Mouse (Mus musculus) neural tube, embryonic 13.5 days (tissue): ENCODE measurements around the gene Epb41l2. TPM values are rescaled to one million over a fixed set of nuclear protein-coding genes. Genes with fewer than 3 reads are reported as not detected.

Source experiments
- ATAC-seq: fragments of 200-750 bp; cut with Nextera tagmentation; 2 replicates; pipeline ENCODE4 v1.8.0; 2017; ENCODE audit warnings: low read depth, mild to moderate bottlenecking, moderate TSS enrichment, moderate library complexity
- H3K27ac ChIP-seq: fragments of 300-500 bp; sonication (generic); replicated peaks from 2 replicates; pipeline ENCODE4 v1.5.1; 2015; ENCODE audit warnings: moderate library complexity, mild to moderate bottlenecking, inconsistent platforms
- H3K27me3 ChIP-seq: fragments of 300-500 bp; sonication (generic); 2 replicates; pipeline ENCODE4 v1.6.1; 2015; ENCODE audit warnings: mild to moderate bottlenecking, inconsistent platforms
- H3K36me3 ChIP-seq: fragments of 300-500 bp; sonication (generic); 2 replicates; pipeline ENCODE4 v1.6.1; 2015; ENCODE audit warnings: mild to moderate bottlenecking, inconsistent platforms
- H3K4me1 ChIP-seq: fragments of 300-500 bp; sonication (generic); replicated peaks from 2 replicates; pipeline ENCODE4 v1.6.1; 2015; ENCODE audit warnings: inconsistent platforms
- H3K4me2 ChIP-seq: fragments of 300-500 bp; sonication (generic); 2 replicates; pipeline ENCODE4 v1.6.1; 2015; ENCODE audit warnings: inconsistent platforms, mild to moderate bottlenecking, moderate library complexity
- H3K4me3 ChIP-seq: fragments of 300-500 bp; sonication (generic); 2 replicates; pipeline ENCODE4 v1.5.1; 2015; ENCODE audit warnings: mild to moderate bottlenecking, inconsistent platforms
- H3K9ac ChIP-seq: fragments of 300-500 bp; sonication (generic); 2 replicates; pipeline ENCODE4 v1.6.1; 2015; ENCODE audit warnings: moderate library complexity, mild to moderate bottlenecking, inconsistent platforms
- H3K9me3 ChIP-seq: fragments of 300-500 bp; sonication (generic); 2 replicates; pipeline ENCODE4 v1.6.1; 2016; ENCODE audit warnings: inconsistent platforms
- WGBS: fragments of 180-500 bp; shearing (Covaris S2); methylation state at CpG from one replicate; pipeline ENCODE4 v1.1.7; 2015; 5-methylcytosine and 5-hydroxymethylcytosine counted together
- polyA plus RNA-seq: library from polyadenylated mRNA; unstranded; fragments of >200 nt; fragmentation: Nextera tagmentation; extraction: Ambion mirVana; gene quantifications from 2 replicates; pipeline ENCODE4 v1.2.1, GENCODE M21; 2015

Epb41l2 gene
- polyA plus RNA-seq, result 29.1 and 29.7 TPM in 2 replicates

- peak within 1 kb of the TSS; percentile 86 for H3K9ac ChIP-seq
- H3K27ac ChIP-seq, result peak within 1 kb of the TSS; percentile 72
- peak within 1 kb of the TSS; percentile 80 for H3K4me2 ChIP-seq
- peak within 1 kb of the TSS; percentile 76 for H3K4me3 ChIP-seq
- under 1% methylated on average over 55 of the region's 55 CpGs for WGBS
- H3K9me3 ChIP-seq, result no peaks in the 10 kb centered on the region
- H3K36me3 ChIP-seq, result no peaks in the 10 kb centered on the region
- no peaks in the 10 kb centered on the region for H3K27me3 ChIP-seq
- H3K4me1 ChIP-seq, result peaks cover 27% of the 10 kb centered on the region
- peak; percentile 94 for ATAC-seq
These were observed at the start of gene Epb41l2 for GRCm38 (mm10) chr10:25359208-25359958. TSS of gene Epb41l2 (plus strand) at chr10:25359798.

- Histone ChIP-seq H3K9ac (no peak overlapping the region), H3K4me1 (peaks cover 15% of the 10 kb centered on the region), H3K4me3 (no peak overlapping the region), H3K36me3 (no peaks in the 10 kb centered on the region), H3K27me3 (no peaks in the 10 kb centered on the region), H3K27ac (no peak overlapping the region), H3K4me2 (no peak overlapping the region), H3K9me3 (no peaks in the 10 kb centered on the region)
- 90% methylated on average over 5 of the region's 5 CpGs for WGBS
- no peak for ATAC-seq
These were observed 49.6 kb upstream of the Epb41l2 start for GRCm38 (mm10) chr10:25309996-25310395.

- ATAC-seq, result no peak
- no peaks in the 10 kb centered on the region for H3K27me3 ChIP-seq
- 92% methylated on average over 4 of the region's 4 CpGs for WGBS
These were observed 48.9 kb upstream of the Epb41l2 start for GRCm38 (mm10) chr10:25310736-25311135.

DNA sequence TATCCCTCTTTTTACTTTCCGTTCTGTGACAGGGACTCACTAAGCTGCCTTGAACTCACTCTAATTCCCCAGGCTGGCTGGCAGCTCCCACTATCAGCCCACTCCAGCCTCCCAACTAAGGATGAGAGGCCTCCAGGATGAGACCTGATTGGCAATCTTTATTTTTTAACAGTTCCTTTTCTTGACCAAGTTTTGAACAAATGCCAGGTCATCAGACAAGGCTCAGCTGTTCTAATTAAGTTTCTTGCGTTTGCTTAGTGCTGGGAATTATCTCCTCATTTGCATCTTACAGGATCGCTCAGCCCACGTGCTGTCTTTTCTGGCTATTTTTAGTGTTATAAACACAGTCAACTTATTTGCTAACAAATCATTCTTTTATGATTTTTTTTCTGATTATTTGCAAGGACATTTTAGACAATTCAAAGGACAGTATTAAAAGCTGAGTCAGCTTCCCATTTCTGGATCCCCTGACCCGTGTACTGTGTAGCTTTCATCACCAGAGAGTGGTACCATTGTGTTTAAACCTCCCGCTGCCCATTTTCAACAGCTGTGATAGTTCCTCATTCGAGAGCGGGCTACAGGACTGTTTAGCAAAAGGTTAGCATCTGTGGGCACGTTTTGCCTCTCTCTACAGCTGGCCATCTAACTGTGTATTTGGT is 47.9 kb upstream of the Epb41l2 start:
- no peak overlapping the region for H3K4me3 ChIP-seq
- H3K27me3 ChIP-seq, result no peaks in the 10 kb centered on the region
- peak; percentile 65 for ATAC-seq
- WGBS, result 32% methylated on average over 9 of the region's 9 CpGs
- H3K4me2 ChIP-seq, result no peak overlapping the region
- H3K36me3 ChIP-seq, result no peaks in the 10 kb centered on the region
- no peaks in the 10 kb centered on the region for H3K9me3 ChIP-seq
- no peak overlapping the region for H3K9ac ChIP-seq
- H3K4me1 ChIP-seq, result peaks cover 15% of the 10 kb centered on the region
- no peak overlapping the region for H3K27ac ChIP-seq

More at GRCm38 (mm10) chr10:25310736-25311135, 48.9 kb upstream of the Epb41l2 start:
- no peak overlapping the region for H3K4me2 ChIP-seq
- H3K9me3 ChIP-seq, result no peaks in the 10 kb centered on the region
- H3K9ac ChIP-seq, result no peak overlapping the region
- no peak overlapping the region for H3K27ac ChIP-seq
- no peak overlapping the region for H3K4me3 ChIP-seq
- no peaks in the 10 kb centered on the region for H3K36me3 ChIP-seq
- H3K4me1 ChIP-seq, result peaks cover 15% of the 10 kb centered on the region

DNA sequence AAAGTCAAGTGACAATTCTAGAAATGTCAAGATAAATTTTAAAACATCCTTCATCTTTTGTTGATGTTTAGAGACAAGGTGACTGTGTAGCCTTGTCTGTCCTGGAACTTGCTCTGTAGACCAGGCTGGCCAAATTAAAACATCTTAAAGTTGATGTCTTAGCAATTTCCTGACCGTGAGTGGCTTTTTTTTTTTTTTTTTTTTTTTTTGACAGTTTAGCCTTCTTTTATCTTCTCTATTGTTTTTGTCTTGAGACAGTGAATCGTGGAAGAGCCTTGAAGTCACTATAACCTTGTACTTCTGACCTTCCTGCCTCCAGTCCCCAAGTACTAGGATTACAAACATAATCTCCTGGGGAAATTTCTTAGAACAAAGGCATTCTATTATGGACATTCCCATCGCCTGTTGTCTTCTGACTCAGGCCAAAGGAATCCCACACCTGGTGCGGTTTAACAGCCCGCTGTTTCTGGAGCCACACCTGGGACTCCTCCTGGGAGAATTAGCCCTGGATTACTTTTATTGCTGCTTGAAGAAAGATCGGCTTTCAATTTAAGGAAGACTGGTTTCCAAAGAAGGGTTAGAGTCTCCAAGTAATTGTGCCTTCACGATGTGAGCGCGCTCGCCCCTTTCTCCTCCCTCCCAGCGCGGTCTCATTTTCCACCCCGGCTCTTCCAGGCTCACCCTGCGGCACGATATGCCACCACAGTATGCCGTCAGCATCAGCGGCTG is 45.6 kb upstream of the Epb41l2 start:
- Histone ChIP-seq H3K27me3 (no peaks in the 10 kb centered on the region), H3K9me3 (no peaks in the 10 kb centered on the region), H3K4me2 (peak overlapping the region; percentile 44), H3K4me3 (no peak overlapping the region), H3K9ac (no peak overlapping the region), H3K4me1 (peaks cover 15% of the 10 kb centered on the region), H3K36me3 (no peaks in the 10 kb centered on the region), H3K27ac (no peak overlapping the region)
- WGBS, result 6% methylated on average over 17 of the region's 17 CpGs
- no peak for ATAC-seq

GRCm38 (mm10) chr10:25317665-25318064 is 41.9 kb upstream of the Epb41l2 start:
- ATAC-seq, result no peak
- H3K9ac ChIP-seq, result no peak overlapping the region

DNA sequence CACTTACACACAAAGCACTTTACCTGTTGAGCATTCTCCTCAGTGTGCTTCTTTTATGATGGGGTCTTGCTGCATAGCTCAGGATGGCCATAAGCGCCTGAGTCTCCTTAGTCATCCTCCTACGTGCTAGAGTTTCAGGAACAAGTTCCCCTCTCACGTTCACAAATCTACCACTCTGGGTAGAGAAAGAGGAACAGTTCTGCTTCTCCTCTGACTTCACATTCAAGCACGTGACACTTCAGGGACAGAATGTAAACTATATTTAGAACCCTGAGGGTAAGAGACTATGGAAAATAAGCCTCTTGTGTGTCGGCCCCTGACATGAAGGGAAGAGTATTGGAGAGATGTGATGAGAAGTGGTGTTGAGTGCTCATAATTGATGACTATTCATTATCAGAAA is 41.2 kb upstream of the Epb41l2 start:
- ATAC-seq, result no peak
- no peak overlapping the region for H3K4me2 ChIP-seq
- H3K4me3 ChIP-seq, result no peak overlapping the region
- H3K27me3 ChIP-seq, result no peaks in the 10 kb centered on the region
- 88% methylated on average over 5 of the region's 5 CpGs for WGBS
- peaks cover 11% of the 10 kb centered on the region for H3K4me1 ChIP-seq
- no peak overlapping the region for H3K27ac ChIP-seq
- no peaks in the 10 kb centered on the region for H3K36me3 ChIP-seq
- no peak overlapping the region for H3K9ac ChIP-seq
- no peaks in the 10 kb centered on the region for H3K9me3 ChIP-seq

More at GRCm38 (mm10) chr10:25317665-25318064, 41.9 kb upstream of the Epb41l2 start:
- no peaks in the 10 kb centered on the region for H3K27me3 ChIP-seq
- H3K9me3 ChIP-seq, result no peaks in the 10 kb centered on the region
- H3K4me3 ChIP-seq, result no peak overlapping the region
- H3K4me1 ChIP-seq, result peaks cover 11% of the 10 kb centered on the region
- no peaks in the 10 kb centered on the region for H3K36me3 ChIP-seq
- no peak overlapping the region for H3K4me2 ChIP-seq
- H3K27ac ChIP-seq, result no peak overlapping the region

DNA sequence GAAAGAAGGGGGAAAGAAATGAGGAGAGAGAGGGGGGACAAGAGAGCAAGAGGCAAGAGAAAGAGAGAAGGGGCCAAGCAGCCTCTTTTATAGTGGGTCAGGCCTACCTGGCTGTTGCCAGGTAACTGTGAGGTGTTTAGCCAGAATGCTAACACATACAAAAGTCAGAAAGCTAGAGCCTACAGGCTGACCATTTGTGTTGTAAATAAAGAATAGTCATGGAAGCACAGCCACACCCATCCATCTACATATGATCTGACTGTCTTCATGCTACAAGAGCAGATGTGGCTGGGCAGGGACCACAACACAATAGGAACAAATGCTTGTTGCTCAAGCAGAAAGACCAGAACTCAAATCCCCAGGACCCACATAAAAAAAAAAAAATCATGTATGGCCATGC is 40.1 kb upstream of the Epb41l2 start:
- peaks cover 5% of the 10 kb centered on the region; the same call in 1 of the 2 replicates for H3K4me1 ChIP-seq

DNA sequence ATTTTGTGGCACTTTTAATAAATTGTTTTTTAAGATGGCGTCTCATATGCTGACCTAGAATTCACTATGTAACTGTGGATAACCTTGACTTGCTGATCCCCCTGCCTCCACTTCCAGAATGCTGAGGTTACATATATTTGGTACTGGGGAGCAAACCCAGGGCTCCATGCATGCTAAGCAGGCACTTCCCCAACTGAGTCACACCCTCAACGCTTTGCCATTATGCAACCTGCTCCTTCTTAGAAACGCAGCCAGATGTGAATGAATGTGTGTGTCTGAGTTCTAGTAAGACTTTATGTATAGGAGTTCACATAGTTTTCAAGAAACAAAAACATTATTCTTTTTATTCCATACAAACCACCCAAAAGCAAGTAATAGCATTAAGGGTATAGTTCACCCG is 38.4 kb upstream of the Epb41l2 start:
- ATAC-seq, result no peak
- H3K4me2 ChIP-seq, result no peak overlapping the region
- H3K9ac ChIP-seq, result no peak overlapping the region
- H3K27ac ChIP-seq, result no peak overlapping the region
- no peak overlapping the region for H3K4me3 ChIP-seq
- peaks cover 5% of the 10 kb centered on the region; the same call in 1 of the 2 replicates for H3K4me1 ChIP-seq
- no peaks in the 10 kb centered on the region for H3K36me3 ChIP-seq
- no peaks in the 10 kb centered on the region for H3K27me3 ChIP-seq
- 89% methylated on average over 4 of the region's 4 CpGs for WGBS
- no peaks in the 10 kb centered on the region for H3K9me3 ChIP-seq

More for the DNA sequence above, 40.1 kb upstream of the Epb41l2 start:
- no peak overlapping the region for H3K4me3 ChIP-seq
- no peaks in the 10 kb centered on the region for H3K36me3 ChIP-seq
- ATAC-seq, result no peak
- H3K4me2 ChIP-seq, result no peak overlapping the region
- H3K27ac ChIP-seq, result no peak overlapping the region
- no peak overlapping the region for H3K9ac ChIP-seq
- no peaks in the 10 kb centered on the region for H3K27me3 ChIP-seq
- H3K9me3 ChIP-seq, result no peaks in the 10 kb centered on the region

DNA sequence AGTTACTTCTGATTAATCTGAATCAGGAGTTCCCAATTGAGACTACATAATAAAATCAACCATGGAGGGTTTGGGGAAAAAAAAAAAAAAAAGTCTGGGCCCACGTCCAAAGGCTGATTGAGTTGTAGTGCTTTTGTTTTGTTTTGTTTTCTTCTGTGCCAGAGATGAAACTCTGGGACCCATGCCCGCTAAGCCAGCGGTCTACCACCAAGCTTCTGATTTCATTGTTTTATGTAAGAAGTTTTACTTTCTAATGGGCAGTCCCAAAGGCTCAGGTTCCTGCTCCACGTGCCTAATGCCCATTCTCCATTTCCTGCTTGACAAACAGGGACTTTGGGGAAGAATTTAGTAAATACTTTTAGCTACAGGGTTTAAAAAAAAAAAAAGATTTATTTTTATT is 33.9 kb upstream of the Epb41l2 start:
- peaks cover 5% of the 10 kb centered on the region; the same call in 1 of the 2 replicates for H3K4me1 ChIP-seq
- 64% methylated on average over 4 of the region's 4 CpGs for WGBS
- H3K4me3 ChIP-seq, result no peak overlapping the region
- H3K36me3 ChIP-seq, result no peaks in the 10 kb centered on the region
- H3K27ac ChIP-seq, result no peak overlapping the region
- no peak for ATAC-seq
- H3K9me3 ChIP-seq, result no peaks in the 10 kb centered on the region
- no peak overlapping the region for H3K4me2 ChIP-seq
- no peak overlapping the region for H3K9ac ChIP-seq
- H3K27me3 ChIP-seq, result no peaks in the 10 kb centered on the region

DNA sequence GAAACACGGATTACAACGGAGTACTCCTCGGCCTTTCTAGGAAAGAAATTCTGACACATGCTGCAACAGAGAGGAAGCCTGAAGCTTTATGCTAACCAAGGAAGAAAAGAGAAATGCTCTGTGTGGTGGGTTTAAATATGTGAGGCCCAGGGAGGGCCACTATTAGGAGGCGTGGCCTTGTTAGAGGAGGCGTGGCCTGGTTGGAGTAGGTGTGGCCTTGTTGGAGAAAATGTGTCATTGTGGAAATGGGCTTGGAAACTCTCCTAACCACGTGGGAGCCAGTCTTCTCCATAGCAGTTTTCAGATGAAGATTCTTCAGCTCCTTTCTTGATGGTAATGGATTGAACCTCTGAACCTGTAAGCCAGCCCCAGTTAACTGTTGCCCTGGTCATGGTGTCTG is 32.1 kb upstream of the Epb41l2 start:
- Histone ChIP-seq H3K27ac (no peak overlapping the region), H3K36me3 (no peaks in the 10 kb centered on the region), H3K27me3 (no peaks in the 10 kb centered on the region), H3K9me3 (no peaks in the 10 kb centered on the region), H3K4me3 (no peak overlapping the region), H3K4me1 (no peaks in the 10 kb centered on the region), H3K9ac (no peak overlapping the region), H3K4me2 (no peak overlapping the region)
- WGBS, result 83% methylated on average over 6 of the region's 6 CpGs
- ATAC-seq, result no peak

GRCm38 (mm10) chr10:25330094-25330493 is 29.5 kb upstream of the Epb41l2 start:
- Histone ChIP-seq H3K4me1 (no peaks in the 10 kb centered on the region), H3K9ac (no peak overlapping the region), H3K27me3 (no peaks in the 10 kb centered on the region), H3K27ac (no peak overlapping the region), H3K9me3 (no peaks in the 10 kb centered on the region), H3K4me2 (no peak overlapping the region), H3K4me3 (no peak overlapping the region), H3K36me3 (no peaks in the 10 kb centered on the region)
- ATAC-seq, result no peak
- 87% methylated on average over 7 of the region's 7 CpGs for WGBS
